Mouse (Mus musculus) CD4-positive helper T cell, adult 2 months (primary cell): Measurements from ENCODE around the gene Dnlz.

Experiments
- DNase-seq: peaks from one replicate; pipeline ENCODE4 v3.0.0-alpha.2; 2012; ENCODE audit warnings: low read depth, missing footprints, low spot score

Gene Dnlz

DNA sequence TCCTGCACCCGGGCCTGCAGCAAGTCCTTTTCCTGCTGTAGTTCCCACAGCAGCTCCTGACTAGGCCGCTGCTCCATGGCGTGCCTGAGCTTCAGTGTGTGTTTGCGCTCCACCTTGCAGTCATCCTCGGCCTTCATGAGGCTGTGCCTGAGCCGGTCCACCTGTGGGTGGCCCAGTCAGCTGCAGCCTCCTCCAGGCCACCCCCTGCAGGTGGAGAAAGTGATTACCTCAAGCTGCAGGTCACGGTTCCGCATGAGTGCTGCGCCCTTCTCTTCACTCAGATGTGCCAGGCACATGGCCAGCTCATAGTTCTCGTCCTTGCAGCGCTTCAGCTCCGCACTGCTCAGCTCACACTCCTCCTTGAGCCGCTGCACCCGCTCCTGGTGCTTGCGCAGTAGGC lies 5.6 kb upstream of the Dnlz start:
- DNase-seq = no peak

DNA sequence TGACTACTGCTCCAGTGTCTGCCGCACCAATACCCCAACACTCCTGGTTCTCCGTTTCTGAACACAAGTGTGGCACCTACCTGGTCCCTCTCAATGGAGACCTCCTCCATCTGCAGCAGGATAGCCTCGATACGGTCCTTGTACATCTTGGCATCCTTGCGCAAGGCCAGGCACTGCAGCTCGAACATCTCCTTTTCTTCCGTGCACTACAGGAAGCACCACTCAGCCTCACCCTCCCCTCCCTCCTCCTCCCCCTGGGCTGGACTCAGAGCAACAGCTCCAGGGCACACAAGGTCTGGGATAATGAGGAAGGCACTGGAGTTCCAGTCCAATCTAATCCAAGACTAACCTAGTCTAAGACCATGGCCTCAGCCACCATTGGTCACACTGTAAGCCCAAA lies 4.8 kb upstream of the Dnlz start:
- DNase-seq = peak; percentile 14

DNA sequence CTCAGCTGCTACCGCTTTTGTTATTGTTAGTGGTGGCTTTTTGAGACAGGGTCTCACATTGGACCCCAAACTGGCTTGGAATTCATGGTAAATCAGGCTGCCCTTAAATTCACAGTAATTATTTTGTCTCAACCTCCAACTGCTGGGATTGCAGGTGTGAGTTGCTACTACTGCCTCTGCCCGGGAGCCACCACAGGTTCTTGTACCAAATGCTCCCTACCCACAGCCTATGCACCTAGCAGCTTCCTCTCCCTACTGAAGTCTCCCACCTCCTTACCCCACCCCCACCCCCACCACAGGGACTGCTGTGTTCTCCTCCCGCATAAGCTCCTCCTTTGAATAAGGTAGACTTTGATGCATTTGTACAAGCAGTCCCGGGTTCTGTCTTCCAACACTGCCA lies 4.3 kb upstream of the Dnlz start:
- no peak for DNase-seq

DNA sequence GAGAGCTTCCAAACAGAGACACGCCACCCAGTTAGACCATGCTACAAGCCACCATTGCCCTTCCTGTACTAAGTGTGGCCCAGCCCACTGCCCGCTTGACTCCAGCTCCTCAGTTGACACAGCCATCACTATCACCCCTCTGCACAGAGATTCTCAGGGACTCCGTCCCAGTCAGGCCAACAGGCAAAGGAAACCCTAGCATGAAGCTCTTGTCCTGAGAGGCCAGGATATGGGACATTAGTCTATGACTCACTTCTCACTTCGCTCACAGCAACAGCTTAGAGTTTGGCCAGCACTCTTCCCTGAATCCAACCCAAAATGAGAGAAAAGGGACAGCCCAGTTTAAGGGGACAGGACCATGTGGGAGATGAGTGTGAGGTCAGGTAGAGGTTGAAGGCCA lies 2.5 kb upstream of the Dnlz start:
- DNase-seq = no peak

DNA sequence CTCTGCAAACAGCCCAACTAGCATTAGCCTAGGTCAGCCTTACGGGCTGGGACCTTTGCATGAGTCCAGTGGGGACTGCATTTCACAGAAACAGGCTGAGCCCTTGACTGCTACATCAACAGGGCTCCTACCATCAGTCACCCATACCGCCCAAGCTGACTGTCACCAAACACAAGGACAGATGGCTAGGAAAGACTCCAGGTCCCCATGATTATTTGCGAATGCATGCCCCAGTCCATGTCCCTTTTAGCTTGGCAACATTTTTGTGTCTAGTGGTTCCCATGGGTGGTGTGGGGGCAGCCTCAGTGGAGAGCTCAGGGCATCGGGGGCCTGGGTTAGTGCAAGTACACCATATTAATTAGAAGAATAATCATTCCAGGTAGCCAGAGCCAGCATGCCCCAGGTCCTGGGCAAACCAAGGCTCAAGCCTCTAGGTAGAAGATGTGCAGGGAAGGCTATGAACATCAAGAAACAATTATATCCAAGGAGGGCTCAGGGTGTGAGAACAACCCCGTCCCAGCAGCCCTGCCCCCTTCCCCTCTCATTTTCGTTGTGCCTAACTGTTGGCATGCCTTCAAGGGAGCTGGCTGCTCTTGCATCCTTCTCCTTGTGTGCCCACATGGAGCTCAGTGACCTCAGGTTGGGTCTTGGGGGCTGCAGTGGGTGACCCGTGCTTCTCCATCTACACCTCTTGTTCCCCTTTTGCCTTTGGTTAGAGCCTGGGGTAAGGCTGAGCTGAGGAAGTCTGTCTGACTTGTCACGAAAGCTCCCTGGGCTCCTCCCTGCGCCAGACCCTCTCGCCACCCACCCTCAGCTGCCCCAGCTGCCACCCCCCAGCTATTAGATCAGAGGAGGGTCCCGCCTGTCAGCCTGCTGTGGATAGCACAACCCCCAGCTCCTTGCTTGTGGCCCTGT lies 1.4 kb upstream of the Dnlz start:
- no peak for DNase-seq

DNA sequence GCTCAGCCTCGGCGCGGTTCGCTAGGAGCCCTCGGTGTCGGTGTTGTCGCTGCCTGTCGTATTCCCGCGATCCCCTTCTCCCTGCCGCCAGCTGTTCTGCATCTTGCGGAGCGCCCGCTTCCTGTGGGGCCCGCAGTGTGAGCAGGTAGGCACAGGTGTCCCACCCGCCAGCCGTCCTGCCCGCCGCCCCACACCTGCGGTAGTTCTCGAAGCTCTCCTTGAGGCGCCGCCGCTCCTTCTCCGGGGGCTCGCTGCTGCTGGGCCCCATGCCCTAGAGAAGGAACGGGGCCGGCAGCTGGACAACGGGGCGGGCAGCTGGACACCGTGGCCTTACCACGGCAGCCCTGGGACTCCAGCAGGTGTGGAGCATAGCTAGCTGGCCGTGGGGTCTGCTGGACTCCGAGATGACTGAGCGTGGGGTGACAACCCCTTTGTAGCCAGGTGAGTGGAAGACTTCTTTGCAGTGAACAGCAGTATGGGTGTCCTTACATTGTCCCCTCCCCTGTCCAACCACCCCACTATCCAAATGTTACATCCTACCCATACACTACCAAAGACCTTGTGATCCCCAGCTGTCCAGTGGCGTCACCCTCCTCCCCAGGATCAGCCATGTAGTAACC lies 491 bp upstream of the Dnlz start:
- DNase-seq = no peak

DNA sequence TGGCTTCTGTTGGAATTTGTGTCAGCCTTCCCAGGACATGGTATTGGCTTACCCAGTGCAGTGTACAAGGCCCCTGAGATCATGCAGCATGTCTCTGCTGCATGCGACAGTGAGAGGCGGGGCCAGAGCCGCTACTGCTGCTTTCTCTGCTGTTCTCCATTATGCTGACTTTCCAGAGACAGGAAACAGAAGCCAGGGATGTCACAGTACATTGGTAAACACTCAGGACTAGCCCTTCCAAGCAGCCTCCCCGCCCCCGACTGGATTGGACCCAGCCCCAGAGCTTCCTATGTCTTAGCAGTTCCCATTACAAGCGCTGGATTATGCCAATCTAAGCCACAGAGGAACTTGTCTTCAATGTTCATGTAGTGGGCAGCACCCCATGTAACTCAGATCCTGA lies 3.7 kb downstream of the Dnlz start:
- no peak for DNase-seq

DNA sequence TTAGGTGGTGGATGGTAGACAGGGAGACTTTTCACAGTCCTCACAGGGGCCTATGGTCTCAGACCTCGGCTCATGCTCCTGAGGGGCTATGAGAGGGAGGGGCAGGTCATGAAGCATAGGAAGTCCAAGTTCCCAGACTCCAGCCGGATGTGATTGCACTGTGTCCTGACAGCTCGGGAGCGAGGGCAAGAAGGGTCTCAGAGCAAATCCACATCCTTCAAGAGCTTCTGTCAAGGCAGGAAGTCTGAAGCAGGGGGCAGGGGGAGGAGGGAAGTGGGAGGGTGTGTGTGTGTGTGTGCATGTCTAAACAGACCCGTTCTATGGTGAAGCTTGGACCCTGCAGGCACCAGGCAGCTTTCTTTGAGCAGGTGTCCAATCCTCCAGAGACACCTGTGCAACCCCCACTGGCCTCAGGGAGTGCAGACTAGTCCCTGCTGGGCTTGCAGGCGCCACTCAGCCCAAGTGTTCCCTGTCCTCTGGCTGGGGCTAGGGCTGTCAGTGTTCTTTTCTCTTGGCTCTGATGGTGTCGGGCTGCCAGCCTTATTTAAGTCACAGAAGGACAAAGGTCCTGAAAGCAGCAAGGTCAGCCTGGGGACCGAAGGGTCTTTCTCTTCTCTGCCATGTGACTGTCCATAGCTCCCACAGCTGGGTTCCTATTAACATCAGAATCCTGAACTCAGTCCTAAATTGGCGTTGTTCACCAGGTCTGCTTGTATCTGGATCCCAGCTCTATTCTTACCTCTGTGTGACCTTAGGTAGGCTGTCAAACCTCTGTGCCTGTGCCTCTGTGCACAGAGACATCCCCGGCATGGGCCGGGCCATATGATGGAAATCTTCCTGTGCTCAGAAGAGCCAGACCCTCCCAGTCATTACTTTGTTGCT lies 9.1 kb downstream of the Dnlz start:
- DNase-seq = no peak

DNA sequence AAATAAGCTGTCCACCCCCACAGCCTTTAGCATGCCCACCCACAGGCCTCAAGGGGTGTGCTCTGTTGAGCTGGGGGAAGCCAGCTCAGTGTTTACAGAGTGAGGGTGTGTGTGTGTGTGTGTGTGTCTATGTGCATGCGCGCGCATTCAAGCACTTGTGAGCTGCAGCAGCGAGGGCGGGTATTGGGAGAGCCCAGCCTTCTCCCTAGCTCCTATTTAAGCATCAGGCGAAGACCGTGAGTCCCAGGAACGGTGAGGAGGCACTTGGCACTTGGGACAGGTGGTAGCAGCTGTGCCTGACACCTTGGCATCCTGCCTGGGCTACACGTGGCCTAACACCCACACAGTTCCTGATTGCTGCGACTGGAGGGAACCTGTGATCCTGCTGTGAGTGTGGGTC lies 9.9 kb downstream of the Dnlz start:
- no peak for DNase-seq

DNA sequence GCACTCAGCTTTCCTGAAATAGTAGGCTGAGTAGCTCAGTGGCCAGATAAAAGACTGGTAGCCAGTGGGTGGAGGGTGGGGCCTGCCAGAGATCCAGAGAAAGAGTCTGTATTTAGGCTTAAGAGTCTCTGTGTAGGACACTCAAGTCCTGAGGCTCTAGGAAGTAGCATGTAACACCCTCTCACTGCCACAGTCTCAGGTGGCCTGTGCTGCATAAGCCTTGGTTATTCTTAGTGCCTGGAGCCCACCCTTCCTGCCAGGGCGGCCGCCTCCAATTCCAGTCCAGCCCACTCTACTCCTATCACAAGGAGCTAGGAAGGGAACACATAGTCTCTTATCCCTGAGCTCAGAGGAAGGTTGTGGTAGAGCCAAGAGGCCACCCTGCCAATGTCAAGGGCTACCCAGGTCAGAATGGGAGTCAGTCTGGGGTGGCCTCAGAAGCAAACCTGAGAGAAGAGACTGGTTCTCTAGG lies 10.4 kb downstream of the Dnlz start:
- no peak for DNase-seq

DNA sequence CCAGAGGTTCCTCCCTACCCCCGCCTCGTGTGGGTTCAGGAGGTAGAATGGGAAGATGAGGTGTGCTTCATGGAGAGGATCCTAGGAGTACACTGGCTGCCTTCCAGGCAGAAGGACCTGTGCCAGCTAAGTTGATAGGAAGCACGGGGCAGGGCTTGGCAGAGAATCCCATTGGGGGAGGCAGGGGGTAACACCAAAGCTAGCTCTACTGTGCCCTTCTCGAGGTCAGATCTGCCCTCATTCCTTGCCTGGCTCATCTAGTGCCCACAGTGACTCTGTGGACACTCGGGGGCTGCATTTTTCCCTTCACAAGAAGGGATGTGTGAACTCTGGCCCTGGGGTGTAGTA lies 12.7 kb downstream of the Dnlz start:
- DNase-seq = no peak

DNA sequence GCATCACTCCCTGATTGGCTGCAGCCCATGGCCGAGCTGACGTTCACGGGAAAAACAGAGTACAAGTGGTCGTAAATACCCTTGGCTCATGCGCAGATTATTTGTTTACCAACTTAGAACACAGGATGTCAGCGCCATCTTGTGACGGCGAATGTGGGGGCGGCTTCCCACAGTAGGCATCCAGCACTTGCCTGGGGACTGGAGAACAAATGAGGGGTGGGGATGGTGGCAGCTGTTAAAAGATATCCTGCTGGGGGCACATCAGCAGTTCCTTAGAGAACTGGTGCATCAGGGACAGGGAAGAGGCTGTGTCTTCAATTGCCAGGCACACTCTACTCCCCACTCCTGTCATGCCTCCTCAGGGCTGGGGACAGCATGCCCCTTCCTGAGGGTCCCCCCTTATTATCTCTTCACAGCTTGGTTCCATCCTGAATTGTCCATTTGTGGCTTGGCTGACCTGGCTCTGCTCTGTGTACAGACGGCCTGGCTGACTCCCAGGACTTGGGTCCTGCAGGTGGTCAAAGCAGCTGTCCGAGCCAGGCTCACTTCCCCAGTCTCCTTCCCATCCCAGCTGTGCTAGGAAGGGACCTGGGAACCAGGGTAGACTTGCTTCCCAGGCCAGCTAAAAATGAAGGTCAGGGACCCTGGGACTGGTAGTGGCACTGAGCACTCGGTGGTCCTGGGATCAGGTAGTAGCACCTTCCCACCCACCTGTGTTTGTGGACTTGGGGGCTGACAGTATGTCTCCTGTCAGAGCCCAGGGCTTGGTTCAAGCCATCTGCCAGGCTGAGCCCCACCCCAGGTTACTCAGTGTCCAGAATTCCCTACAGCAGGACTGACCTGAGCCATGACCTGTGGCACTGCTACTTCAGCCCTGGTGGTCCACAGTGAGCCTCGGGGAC lies 13.4 kb downstream of the Dnlz start:
- DNase-seq = no peak

DNA sequence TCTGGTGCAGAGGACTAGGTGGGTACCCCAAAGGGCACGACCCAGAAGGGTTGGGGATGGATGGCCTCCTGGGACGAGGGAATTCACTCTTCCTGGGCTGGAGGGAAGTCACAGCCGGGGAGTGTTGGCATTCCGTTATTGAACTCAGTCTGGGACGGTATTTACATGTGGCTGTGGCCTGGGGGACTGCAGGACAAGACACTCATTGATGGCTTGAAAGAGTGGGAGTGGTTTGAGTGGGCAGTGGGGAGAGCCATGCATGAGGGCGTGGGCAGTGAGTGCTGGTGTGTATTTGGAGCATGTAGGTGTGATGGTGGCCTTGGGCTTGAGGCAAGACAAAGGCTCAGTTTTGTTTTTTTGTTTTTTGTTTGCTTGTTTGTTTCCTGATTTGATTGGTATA lies 21.2 kb downstream of the Dnlz start:
- no peak for DNase-seq

DNA sequence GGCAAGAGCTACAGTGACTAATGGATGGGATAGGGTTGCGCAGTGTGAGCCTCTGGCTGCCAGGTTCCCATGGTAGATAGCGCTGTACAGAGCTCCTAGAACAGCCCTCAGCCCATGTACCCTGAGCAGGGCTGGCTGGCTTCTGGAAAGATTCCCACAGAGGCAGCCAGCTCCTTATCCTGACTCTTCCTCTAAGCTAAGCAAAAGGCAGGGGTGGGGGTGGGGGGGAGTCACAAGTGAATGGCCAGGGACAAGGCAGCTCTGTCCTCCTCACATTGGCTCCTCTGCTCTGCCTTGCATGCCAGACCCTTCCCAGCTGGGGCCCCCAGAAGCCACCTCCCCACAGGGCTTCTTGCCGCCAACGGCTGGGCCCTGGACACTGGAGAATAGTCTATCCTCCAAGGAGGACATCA lies 21.8 kb downstream of the Dnlz start:
- DNase-seq = no peak

DNA sequence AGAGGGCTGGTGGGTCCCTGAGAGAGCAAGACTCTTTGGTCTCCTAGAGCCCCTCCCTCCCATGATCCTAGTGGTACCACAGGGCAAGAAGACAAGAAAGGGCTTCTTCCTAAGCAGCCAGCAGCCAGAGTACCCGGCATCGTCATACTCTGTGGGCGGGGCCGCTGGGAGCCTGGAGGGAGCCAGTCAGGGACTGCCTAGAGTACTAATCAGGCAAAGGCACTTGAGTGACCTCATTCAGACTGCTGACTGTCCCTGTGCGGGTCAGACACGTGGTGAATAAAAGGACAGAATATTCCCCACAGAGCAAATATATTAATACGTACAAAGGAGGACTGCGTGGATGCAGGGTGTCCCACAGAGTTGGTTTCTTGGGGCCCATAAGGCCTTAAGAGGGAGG lies 22.5 kb downstream of the Dnlz start:
- no peak for DNase-seq

DNA sequence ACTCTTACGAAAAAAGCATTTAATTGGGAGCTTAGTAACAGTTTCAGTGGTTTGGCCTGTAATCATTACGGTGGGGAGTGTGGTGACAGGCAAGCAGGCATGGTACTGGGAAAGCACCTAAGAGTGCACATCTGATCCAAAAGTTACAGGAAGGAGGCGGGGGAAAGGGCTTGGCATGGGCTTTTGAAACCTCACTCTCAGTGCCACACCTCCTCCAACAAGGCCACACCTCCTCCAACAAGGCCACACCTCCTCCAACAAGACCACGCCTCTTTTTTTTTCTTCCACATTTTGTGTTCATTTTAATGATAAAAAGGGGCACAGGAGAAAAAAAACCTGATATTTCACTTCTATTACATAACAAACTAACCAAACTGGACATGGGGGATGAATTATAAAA lies 24.1 kb downstream of the Dnlz start:
- peak; percentile 68 for DNase-seq

DNA sequence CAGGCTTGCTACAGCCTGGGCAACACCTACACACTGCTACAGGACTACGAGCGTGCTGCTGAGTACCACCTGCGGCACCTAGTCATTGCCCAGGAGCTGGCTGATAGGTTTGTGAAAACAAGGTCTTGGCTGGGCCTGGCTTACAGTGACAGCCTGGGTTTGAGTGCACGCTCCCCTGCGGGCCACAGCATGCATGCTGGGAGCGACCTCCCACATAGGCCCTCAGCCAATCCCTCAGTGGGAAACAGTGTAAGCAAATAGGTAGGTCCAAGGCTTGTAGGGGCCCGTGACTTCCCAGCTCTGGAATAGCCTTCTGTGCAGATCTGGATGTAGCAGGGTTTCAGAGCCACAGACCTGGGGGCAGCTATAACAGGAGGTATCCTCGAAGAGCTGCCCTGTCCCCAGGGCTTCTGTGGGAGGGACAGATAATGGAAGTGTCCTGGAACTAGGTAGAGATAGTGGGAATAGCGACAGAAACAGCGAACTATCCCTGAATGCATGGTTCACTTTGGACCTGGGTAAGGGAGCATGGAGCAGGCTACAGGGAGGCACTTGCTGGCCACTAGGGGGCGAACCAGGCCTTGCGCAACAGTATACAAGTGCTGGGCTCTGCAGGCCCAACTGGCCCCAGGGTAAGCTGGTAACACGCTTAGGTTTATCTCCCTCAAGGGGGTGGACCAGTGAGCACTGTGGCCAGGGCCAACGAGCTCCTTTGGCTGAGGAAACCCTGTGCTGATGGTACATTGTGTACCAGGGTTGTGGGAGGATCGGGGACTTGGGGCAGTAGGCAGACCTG lies 26.3 kb downstream of the Dnlz start:
- DNase-seq = peak; percentile 72

DNA sequence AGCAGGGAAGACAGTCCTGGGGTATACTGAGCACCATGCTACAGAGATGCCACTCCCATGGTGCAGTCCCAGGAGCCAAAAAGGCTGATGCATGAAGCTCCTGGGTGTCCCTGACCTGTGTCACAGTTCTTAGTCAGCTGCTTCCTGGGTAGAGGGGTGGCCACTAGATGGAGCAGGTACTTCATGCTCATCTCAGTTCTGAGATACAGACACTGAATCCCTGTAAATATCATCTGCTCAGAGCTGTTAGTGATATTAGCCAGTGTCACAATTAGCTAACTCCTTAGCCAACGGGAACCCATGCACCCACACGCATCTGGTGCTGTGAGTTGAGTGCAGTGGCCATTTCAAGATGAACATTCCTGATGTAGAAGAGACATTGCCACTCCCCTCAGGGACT lies 27.0 kb downstream of the Dnlz start:
- peak; percentile 43 for DNase-seq

DNA sequence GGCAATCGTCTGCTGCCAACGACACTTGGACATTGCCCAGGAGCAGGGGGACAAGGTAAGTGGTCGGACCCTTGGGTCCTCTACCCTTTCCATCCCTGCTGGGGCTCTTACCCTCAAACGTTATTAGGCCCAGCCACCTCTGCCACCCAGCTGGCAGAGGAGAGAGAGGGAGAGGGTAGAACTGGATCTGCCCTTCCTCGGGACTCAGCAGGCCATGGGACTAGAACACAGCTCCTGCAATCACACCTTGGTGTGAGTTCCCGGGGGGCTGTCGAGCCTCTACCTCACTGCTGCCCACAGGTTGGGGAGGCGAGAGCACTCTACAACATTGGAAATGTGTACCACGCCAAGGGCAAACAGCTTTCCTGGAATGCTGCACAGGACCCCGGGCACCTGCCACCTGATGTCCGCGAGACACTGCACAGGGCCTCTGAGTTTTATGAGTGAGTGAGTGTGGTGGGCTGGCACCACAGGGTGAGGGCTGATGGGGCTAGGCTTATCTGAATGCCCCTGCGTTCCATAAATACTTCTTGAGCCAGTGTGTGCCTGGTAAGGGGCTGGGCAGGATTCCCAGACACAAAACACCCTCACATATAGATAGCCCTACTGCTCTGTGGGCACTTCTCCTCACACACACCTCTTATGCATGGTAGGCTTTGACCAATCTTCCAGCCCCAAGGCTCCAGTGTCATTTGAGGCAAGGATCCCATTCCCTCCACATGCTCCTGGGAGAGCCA lies 28.2 kb downstream of the Dnlz start:
- DNase-seq = no peak
